Mouse (Mus musculus): ENCODE measurements around the gene Clec4a1.
A peak's percentile ranks its signal among the peaks of the same experiment; 100 is the strongest.

Gene Clec4a1

GRCm38 (mm10) chr6:122921451-122921850 is at the start of gene Clec4a1:
Clec4a1 (plus strand) TSS chr6:122921848.
- no peak for DNase-seq

GRCm38 (mm10) chr6:122872800-122873199 is 48.8 kb upstream of the Clec4a1 start:
- DNase-seq: no peak

- DNase-seq: peak; percentile 98
Measured at GRCm38 (mm10) chr6:122873871-122874719, 47.6 kb upstream of the Clec4a1 start, which contains the start of gene Necap1. Necap1 (plus strand) TSS chr6:122874474.

GRCm38 (mm10) chr6:122874720-122875389 is 46.8 kb upstream of the Clec4a1 start:
- DNase-seq: no peak

- no peak for DNase-seq
Measured at GRCm38 (mm10) chr6:122879141-122879735, 42.4 kb upstream of the Clec4a1 start.

GRCm38 (mm10) chr6:122879781-122880505 is 41.7 kb upstream of the Clec4a1 start:
- DNase-seq: no peak

GRCm38 (mm10) chr6:122881287-122881686 is 40.4 kb upstream of the Clec4a1 start:
- no peak for DNase-seq

GRCm38 (mm10) chr6:122883603-122884002 is 38.0 kb upstream of the Clec4a1 start:
- no peak for DNase-seq

GRCm38 (mm10) chr6:122889599-122889998 is 32.0 kb upstream of the Clec4a1 start:
- DNase-seq: no peak

- peak; percentile 69 for DNase-seq
Measured at GRCm38 (mm10) chr6:122892442-122893049, 29.1 kb upstream of the Clec4a1 start.

- DNase-seq: no peak
Measured at GRCm38 (mm10) chr6:122919922-122920321, 1.7 kb upstream of the Clec4a1 start.

- no peak for DNase-seq
Measured at GRCm38 (mm10) chr6:122934845-122935244, 13.2 kb downstream of the Clec4a1 start.

GRCm38 (mm10) chr6:122939618-122940017 is 18.0 kb downstream of the Clec4a1 start:
- no peak for DNase-seq

- DNase-seq: no peak
Measured at GRCm38 (mm10) chr6:122946760-122947159, 25.1 kb downstream of the Clec4a1 start.

- DNase-seq: peak; percentile 17
Measured at GRCm38 (mm10) chr6:122952401-122952800, 30.8 kb downstream of the Clec4a1 start, which contains the start of gene Clec4a3. Clec4a3 (plus strand) TSS chr6:122952515.

- no peak for DNase-seq
Measured at GRCm38 (mm10) chr6:122964562-122964961, 42.9 kb downstream of the Clec4a1 start.

- DNase-seq: no peak
Measured at GRCm38 (mm10) chr6:122969048-122969447, 47.4 kb downstream of the Clec4a1 start.

Data from lung, postnatal 14 days (tissue).